Mouse (Mus musculus) embryonic facial prominence, embryonic 14.5 days (tissue): ENCODE measurements around the gene Ankrd40. TPM values are rescaled to one million over a fixed set of nuclear protein-coding genes. Genes with fewer than 3 reads are reported as not detected.
A peak's percentile ranks its signal among the peaks of the same experiment; 100 is the strongest.

Experiments
- ATAC-seq: fragments of 200-750 bp; cut with Nextera tagmentation; 2 replicates; pipeline ENCODE4 v1.8.0; 2017; ENCODE audit warnings: low read depth, moderate number of reproducible peaks, moderate TSS enrichment
- DNase-seq: peaks from one replicate; pipeline ENCODE4 v3.0.0-alpha.2; 2015; ENCODE audit warnings: low spot score
- H3K27ac ChIP-seq: fragments of 300-500 bp; sonication (generic); replicated peaks from 2 replicates; pipeline ENCODE4 v1.5.1; 2014; ENCODE audit warnings: low read depth, mild to moderate bottlenecking, low read length, moderate library complexity
- H3K27me3 ChIP-seq: fragments of 300-500 bp; sonication (generic); replicated peaks from 2 replicates; pipeline ENCODE4 v1.6.1; 2014; ENCODE audit warnings: low read length; ENCODE audit not compliant: control insufficient read depth, insufficient read depth
- H3K36me3 ChIP-seq: fragments of 300-500 bp; sonication (generic); 2 replicates; pipeline ENCODE4 v1.6.1; 2014; ENCODE audit warnings: low read length, mixed read lengths; ENCODE audit not compliant: control insufficient read depth, insufficient read depth
- H3K4me1 ChIP-seq: fragments of 300-500 bp; sonication (generic); 2 replicates; pipeline ENCODE4 v1.6.1; 2014; ENCODE audit warnings: antibody characterized with exemption, low read length; ENCODE audit not compliant: control insufficient read depth, insufficient read depth
- H3K4me2 ChIP-seq: fragments of 300-500 bp; sonication (generic); 2 replicates; pipeline ENCODE4 v1.6.1; 2014; ENCODE audit warnings: low read depth, mild to moderate bottlenecking, low read length, moderate library complexity, mixed read lengths
- H3K4me3 ChIP-seq: fragments of 300-500 bp; sonication (generic); 2 replicates; pipeline ENCODE4 v1.5.1; 2014; ENCODE audit warnings: low read depth, mild to moderate bottlenecking, low read length
- H3K9ac ChIP-seq: fragments of 300-500 bp; sonication (generic); 2 replicates; pipeline ENCODE4 v1.6.1; 2014; ENCODE audit warnings: low read depth, mild to moderate bottlenecking, low read length, moderate library complexity, mixed read lengths
- H3K9me3 ChIP-seq: fragments of 300-500 bp; sonication (generic); 2 replicates; pipeline ENCODE4 v1.6.1; 2016; ENCODE audit warnings: low read length; ENCODE audit not compliant: control insufficient read depth
- WGBS: fragments of 180-500 bp; shearing (Covaris S2); extraction: QIAGEN DNeasy Blood & Tissue Kit; methylation state at CpG from one replicate; pipeline ENCODE4 v1.1.7; 2014; 5-methylcytosine and 5-hydroxymethylcytosine counted together
- polyA plus RNA-seq: library from polyadenylated mRNA; unstranded; fragments of >200 nt; fragmentation: Nextera tagmentation; extraction: Ambion mirVana; gene quantifications from 2 replicates; pipeline ENCODE4 v1.2.1, GENCODE M21; 2014

Gene Ankrd40
- polyA plus RNA-seq, 1 experiment from 2014 or later, result 28.4 TPM

GRCm38 (mm10) chr11:94330211-94330610, 2.4 kb downstream of the Ankrd40 start:
- Histone ChIP-seq H3K27ac (no peak overlapping the region), H3K4me3 (0 out of 2 replicates have a peak overlapping the region, but pooled peaks have one; percentile 0), H3K9ac (no peak overlapping the region), H3K4me2 (0 out of 2 replicates have a peak overlapping the region, but pooled peaks have one; percentile 66), H3K27me3 (no peaks in the 10 kb centered on the region), H3K4me1 (peaks cover 24% of the 10 kb centered on the region), H3K9me3 (no peaks in the 10 kb centered on the region), H3K36me3 (peaks cover 10% of the 10 kb centered on the region)
- DNase-seq (no peak), ATAC-seq (no peak)
- 87% methylated on average over 3 of the region's 3 CpGs for WGBS

GRCm38 (mm10) chr11:94332726-94333125, 4.9 kb downstream of the Ankrd40 start:
- peaks cover 16% of the 10 kb centered on the region for H3K4me1 ChIP-seq
- no peaks in the 10 kb centered on the region for H3K27me3 ChIP-seq
- 88% methylated on average over 6 of the region's 6 CpGs for WGBS
- H3K4me3 ChIP-seq, result no peak overlapping the region
- H3K36me3 ChIP-seq, result peaks cover 27% of the 10 kb centered on the region
- H3K9me3 ChIP-seq, result no peaks in the 10 kb centered on the region
- ATAC-seq (no peak), DNase-seq (no peak)
- H3K27ac ChIP-seq, result no peak overlapping the region
- no peak overlapping the region for H3K9ac ChIP-seq
- no peak overlapping the region for H3K4me2 ChIP-seq

- no peak overlapping the region for H3K9ac ChIP-seq
- ATAC-seq (no peak), DNase-seq (peak; percentile 29)
- H3K36me3 ChIP-seq, result peaks cover 45% of the 10 kb centered on the region
- H3K4me1 ChIP-seq, result peaks cover 10% of the 10 kb centered on the region
- H3K9me3 ChIP-seq, result no peaks in the 10 kb centered on the region
- WGBS, result 77% methylated on average over 8 of the region's 8 CpGs
- no peak overlapping the region for H3K4me2 ChIP-seq
- H3K27me3 ChIP-seq, result no peaks in the 10 kb centered on the region
- no peak overlapping the region for H3K27ac ChIP-seq
- H3K4me3 ChIP-seq, result no peak overlapping the region
These were observed 6.7 kb downstream of the Ankrd40 start for GRCm38 (mm10) chr11:94334386-94334968.

- no peak overlapping the region for H3K27ac ChIP-seq
- DNase-seq, result no peak
- no peak overlapping the region for H3K4me2 ChIP-seq
- H3K9ac ChIP-seq, result no peak overlapping the region
- H3K27me3 ChIP-seq, result no peaks in the 10 kb centered on the region
- peaks cover 51% of the 10 kb centered on the region for H3K36me3 ChIP-seq
- H3K4me3 ChIP-seq, result no peak overlapping the region
- no peaks in the 10 kb centered on the region for H3K9me3 ChIP-seq
- H3K4me1 ChIP-seq, result no peaks in the 10 kb centered on the region
- no peak for ATAC-seq
These were observed 8.8 kb downstream of the Ankrd40 start for GRCm38 (mm10) chr11:94336551-94336950.

GRCm38 (mm10) chr11:94338347-94338746, 10.5 kb downstream of the Ankrd40 start:
- Histone ChIP-seq H3K4me2 (no peak overlapping the region), H3K36me3 (peaks cover 51% of the 10 kb centered on the region), H3K27me3 (no peaks in the 10 kb centered on the region), H3K9ac (no peak overlapping the region), H3K4me3 (no peak overlapping the region), H3K4me1 (no peaks in the 10 kb centered on the region), H3K27ac (no peak overlapping the region), H3K9me3 (no peaks in the 10 kb centered on the region)
- no peak for DNase-seq
- 92% methylated on average over 2 of the region's 2 CpGs for WGBS
- no peak for ATAC-seq

GRCm38 (mm10) chr11:94339732-94340585, 12.2 kb downstream of the Ankrd40 start:
- WGBS, result 61% methylated on average over 18 of the region's 18 CpGs
- H3K36me3 ChIP-seq, result peaks cover 43% of the 10 kb centered on the region
- ATAC-seq, result peak; percentile 79; the same call in 1 of the 2 replicates

GRCm38 (mm10) chr11:94340948-94341933, 13.4 kb downstream of the Ankrd40 start:
- ATAC-seq, result no peak
- no peak overlapping the region for H3K9ac ChIP-seq
- H3K27ac ChIP-seq, result no peak overlapping the region; the same call in 1 of the 2 replicates
- WGBS, result 72% methylated on average over 10 of the region's 10 CpGs
- DNase-seq, result no peak
- no peak overlapping the region for H3K4me3 ChIP-seq
- no peaks in the 10 kb centered on the region for H3K27me3 ChIP-seq
- no peaks in the 10 kb centered on the region for H3K9me3 ChIP-seq
- H3K36me3 ChIP-seq, result peaks cover 32% of the 10 kb centered on the region
- peaks cover 6% of the 10 kb centered on the region; the same call in 1 of the 2 replicates for H3K4me1 ChIP-seq
- H3K4me2 ChIP-seq, result no peak overlapping the region

More at GRCm38 (mm10) chr11:94339732-94340585, 12.2 kb downstream of the Ankrd40 start:
- Histone ChIP-seq H3K4me3 (no peak overlapping the region), H3K27ac (no peak overlapping the region), H3K9ac (no peak overlapping the region), H3K27me3 (no peaks in the 10 kb centered on the region), H3K4me1 (peaks cover 6% of the 10 kb centered on the region; the same call in 1 of the 2 replicates), H3K4me2 (no peak overlapping the region), H3K9me3 (no peaks in the 10 kb centered on the region)
- peak; percentile 84 for DNase-seq
